Mouse (Mus musculus) cerebellum, adult 9-11 months (tissue): ENCODE measurements around the gene Prkar2a.
A peak's percentile ranks its signal among the peaks of the same experiment; 100 is the strongest.
"Not testable (repeated sequence)": the region's sequence is repeated elsewhere in the genome, so short reads cannot be mapped to it uniquely, and the experiment has no call there.

Source experiments
- DNase-seq: peaks from one replicate; pipeline ENCODE4 v3.0.0; 2022

Gene Prkar2a

GRCm38 (mm10) chr9:108689106-108689505 lies at the start of gene Prkar2a:
Gene Prkar2a (plus strand): TSS chr9:108689314.
- no peak for DNase-seq

DNA sequence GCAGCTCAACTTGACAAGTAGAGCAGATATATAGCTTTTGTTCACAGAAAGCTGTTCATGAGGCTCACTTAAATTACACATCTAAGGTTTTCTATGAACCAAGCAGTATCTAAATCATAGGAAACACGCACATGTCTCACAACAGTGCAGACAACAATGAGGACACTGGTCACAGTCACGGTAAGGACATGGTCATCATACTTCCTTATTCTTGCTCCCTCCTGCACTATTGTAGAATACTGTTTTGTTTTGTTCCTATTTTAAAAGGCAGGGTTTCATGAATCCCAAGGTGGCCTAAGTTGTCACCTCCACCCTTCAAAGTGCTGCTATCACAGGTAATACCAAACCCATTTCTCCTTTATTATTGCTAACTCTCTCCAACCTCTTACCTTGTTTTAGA lies 49.3 kb upstream of the Prkar2a start:
- no peak for DNase-seq

GRCm38 (mm10) chr9:108648166-108648565 lies 40.9 kb upstream of the Prkar2a start:
- DNase-seq: no peak

DNA sequence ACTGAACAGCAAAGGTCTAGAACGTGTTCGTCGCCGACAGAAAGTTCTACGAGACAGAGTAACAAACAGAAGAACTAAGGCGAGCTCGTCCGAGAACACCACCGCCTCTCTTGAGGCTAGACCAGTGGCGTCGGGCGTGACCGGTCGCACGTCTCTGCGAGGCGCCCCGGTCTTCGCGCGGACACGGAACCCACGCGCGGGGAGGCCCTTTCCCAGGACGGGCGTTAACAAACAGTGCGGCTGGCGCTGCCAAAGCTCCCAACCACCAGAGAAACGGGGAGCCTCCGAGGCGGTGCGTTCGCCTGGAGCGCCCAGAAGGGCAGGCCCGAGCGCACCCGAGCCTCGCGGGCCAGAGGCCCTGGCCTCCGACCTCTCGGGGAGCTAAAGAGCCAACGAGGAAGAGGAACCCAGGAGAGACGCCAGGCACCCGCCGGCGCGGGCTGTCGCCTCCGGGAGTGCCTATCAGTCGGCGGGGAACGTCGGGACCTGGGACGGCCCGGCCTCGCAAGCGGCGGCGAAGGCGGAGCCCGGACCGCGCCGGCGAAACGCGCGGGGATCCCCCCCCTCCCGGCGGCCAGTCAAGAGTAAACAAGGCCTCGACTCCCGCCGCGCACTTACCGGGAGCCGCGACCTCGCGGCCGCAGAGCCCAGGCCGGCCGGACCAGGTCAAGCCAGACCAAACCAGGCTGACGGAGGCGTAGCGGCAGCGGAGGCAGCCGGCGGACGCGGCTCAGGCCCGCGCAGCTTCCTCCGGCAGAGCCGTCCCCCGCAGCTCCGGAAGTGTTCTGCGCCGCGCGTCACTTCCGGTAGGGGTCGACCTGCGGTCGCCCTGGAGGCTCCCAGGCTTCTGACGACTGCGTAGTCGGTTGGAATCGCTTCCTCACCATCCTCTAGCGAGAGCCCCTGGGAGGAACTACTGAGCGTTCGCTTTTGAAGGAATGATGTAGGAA lies 40.2 kb upstream of the Prkar2a start, which contains the start of gene Arih2:
Gene Arih2, minus strand, starts transcription at position 776 of the 950 bp plus-strand sequence.
- peak; percentile 92 for DNase-seq

- DNase-seq: peak; percentile 20
Measured at GRCm38 (mm10) chr9:108649561-108650440, 39.3 kb upstream of the Prkar2a start.

- DNase-seq: no peak
Measured at GRCm38 (mm10) chr9:108654566-108655464, 34.3 kb upstream of the Prkar2a start.

- not testable (repeated sequence) for DNase-seq
Measured at GRCm38 (mm10) chr9:108655865-108656264, 33.2 kb upstream of the Prkar2a start.

DNA sequence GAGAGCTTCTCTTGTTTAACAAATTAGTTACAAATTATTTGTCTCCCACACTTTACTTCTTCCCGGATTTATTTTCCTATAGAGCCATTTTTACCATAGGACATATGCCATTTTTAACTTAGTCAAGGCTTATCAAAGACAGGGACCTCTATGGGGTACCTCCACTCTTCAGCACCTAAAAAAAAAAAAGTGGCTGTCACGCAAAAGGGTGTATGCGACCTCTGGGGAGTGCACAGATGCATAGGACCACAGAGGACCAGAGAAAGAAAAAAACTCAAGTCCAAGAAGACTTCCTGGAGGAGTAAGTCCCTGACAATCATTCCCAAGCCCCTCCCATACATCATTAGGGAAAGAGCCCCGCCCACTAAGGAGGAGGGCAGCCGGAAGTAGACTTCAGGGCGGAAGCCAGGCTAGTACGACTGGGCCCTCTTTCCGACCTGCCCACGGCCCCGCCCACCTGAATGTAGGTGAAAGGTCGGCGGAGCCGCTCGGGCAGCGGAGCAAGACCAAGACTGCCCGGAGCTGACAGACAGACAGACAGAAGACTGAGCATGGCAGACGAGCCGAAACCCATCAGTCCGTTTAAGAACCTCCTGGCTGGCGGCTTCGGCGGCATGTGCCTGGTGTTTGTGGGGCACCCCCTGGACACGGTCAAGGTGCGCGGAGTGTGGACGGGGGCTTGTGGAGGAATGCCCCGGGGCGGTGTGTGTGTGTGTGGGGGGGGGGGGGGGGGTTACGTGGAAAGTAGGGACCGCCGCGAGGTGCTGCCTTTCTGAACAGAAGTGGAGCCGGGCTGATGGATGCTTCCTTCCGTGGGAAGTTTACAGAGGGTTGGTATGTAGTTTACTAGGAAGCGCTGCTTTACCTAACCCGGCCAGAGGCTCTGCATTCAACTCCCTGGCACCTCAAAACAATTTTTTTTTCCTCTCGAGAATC lies 27.2 kb upstream of the Prkar2a start, which contains the start of gene Slc25a20:
Gene Slc25a20, plus strand, starts transcription at position 412 of the 936 bp plus-strand sequence.
- peak; percentile 82 for DNase-seq

- no peak for DNase-seq
Measured at GRCm38 (mm10) chr9:108662660-108663059, 26.5 kb upstream of the Prkar2a start.

DNA sequence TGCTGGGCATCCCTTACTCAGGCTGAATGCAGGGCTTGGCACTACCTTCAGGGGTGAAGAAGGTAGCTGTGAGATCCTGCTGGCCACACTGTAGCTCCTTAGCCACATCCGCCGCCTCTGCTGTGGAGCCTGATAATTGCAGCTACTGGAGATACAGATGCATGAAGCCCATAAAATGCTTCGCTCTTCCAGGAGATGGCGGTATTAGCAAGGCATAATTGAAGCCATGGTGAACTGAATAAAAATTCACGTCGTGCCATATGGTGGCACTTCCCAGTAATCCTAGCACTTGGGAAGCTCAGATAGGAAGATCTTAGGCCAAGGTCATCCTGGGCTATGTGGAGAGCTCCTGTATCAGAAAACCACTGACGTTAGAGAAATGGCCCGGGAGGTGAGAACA lies 19.2 kb upstream of the Prkar2a start:
- no peak for DNase-seq

DNA sequence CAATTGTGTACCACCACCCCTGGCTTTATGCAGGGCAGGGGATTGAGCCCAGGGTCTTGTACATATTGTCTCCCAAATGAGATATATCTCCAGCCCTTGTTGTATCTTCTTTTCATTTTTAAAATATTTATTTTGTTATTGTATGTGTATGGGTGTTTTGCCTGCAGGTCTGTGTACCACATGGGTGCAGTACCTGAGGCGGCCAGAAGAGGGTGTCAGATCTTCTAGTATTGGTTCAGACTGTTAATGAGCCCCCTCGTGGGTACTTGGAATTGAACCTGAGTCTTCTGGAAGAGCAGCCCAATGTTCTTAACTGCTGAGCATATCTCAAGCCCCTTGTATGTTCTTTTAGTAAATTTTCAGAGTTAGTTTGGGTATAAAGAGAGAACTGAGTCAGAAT lies 16.0 kb upstream of the Prkar2a start:
- DNase-seq: no peak

GRCm38 (mm10) chr9:108680026-108680425 lies 9.1 kb upstream of the Prkar2a start:
- DNase-seq: no peak

DNA sequence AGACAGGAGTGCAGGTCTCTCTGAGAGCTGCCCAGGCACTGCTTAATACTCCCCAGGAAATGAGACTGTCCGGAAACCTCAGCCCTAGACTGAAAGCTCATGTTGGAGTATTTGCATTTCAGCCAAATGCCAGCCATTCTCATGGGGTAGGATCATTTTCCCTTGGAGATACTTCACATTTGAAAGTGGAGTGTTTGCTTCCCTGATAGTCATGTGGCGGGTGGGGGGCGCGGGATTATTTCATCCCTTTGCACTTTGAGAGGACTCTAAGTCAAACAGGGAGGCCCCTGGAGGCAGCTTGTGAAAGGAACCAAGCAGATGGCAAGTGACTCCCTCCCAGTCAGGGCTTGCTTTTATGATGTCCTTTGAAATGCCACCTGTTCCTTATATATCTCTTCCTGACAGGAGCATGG lies 2.6 kb upstream of the Prkar2a start:
- DNase-seq: no peak

DNA sequence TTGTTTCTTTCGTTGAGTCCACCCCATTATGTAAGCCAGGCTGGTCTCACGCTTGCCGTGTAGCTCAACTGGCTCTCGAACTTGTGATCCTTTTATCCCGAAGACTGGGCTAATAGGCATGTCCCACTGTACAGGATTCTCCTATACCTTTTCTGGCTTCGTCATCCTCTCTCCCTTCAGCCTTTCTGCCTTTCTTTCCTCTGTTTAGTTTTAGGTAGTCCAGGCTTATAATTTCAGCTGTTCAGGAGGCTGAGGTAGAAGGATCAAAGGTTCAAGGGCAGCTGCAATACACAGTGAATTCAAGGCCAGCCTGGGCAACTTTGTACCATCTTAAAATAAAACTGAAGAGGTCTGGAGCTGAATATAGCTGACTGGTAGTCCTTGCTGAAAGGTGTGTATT lies 1.9 kb upstream of the Prkar2a start:
- no peak for DNase-seq

DNA sequence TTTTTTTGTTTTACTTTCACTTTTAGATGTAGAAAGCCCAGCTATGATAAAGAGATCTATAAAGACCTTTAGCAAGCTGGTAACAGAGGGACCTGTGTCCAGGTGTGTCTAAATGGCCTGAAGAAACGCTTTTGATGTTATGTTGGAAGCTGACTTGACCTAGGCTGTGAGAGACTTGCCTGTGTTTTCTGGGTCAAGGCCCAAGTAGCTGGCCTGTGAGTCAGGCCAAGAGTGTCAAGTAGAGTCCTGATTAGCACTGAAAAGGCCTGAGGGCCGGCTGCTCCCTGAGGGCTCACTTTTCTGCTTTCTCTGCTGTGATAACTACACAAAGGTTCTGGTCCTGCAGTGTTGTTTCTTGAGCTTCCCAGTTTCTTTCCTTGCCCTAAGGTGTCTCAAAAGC lies 1.4 kb upstream of the Prkar2a start:
- DNase-seq: no peak

DNA sequence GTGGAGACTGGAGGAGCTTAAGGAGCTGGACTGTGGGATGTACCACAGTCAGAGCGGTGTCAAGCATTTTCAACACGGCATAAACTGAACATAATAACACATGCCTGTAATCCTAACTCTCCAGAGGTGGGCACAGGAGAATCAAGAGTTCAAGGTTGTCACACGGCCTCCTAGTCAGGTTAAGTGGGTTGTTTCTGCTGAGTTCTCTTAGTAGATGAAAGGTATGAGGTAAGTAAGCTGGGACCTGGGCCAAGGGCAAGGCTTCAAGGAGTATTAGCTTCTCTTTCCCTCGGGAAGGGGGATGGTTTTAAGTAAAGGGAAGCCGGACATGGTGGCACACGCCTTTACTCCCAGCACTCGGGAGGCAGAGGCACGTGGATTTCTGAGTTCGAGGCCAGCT lies 663 bp upstream of the Prkar2a start:
- DNase-seq: no peak

DNA sequence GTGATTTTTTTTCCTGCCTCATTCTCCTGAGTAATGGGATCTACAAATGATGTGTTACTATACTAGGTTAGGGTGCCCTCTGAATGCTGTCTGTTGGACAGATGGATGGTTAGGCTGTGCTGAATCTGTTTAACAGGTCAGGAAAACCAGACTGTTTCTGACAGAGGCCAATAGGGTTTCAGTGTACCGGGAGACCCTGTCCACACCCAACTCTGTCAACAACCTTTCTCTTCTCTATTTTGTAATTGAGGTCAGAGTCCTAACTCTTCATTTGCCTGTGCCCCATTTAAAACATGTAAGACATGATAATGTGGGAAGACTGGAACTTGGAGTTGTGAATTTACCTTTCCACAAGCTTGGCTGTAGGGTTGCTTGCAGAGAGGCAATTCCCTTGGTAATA lies 879 bp downstream of the Prkar2a start:
- no peak for DNase-seq

DNA sequence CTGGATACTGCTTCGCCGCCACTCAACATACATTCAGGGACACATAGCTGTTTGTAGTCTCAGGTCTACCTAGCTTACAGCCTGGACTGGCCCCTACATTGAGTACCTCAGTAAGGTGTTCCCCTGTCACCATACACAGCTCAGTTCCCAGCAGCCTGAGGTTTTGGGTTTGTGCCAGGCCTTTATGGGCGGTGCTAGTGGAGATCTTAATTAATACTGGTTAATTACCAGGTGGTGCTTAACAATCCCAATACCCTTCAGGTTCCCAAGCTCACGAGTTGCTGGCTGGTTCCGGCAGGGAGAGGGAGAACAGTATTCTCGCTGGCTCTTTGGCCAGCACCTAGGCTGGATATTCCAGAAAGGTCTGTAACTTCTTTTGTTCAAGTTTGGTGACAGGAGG lies 1.8 kb downstream of the Prkar2a start:
- peak; percentile 49 for DNase-seq

DNA sequence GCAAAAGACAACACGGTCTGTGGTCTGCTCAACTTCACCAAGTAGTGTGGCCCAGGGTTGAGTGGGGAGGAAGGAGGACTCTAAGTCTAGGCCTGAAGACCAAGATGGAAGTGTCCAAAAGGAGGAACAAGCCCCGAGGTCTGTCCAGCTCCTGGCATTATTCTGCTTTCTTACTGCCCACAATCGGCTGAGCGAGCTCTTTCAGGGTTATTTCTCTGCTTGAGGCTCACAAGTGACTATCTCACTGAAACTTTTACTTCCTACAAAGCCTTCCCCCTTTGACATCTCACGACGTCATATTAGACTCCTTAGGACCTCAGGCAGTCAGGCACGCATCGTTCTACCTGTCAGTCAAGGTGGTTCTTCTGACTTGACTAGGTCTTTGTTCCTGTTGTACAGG lies 2.3 kb downstream of the Prkar2a start:
- DNase-seq: peak; percentile 29

GRCm38 (mm10) chr9:108691846-108692225 lies 2.7 kb downstream of the Prkar2a start:
- DNase-seq: peak; percentile 94
